Mouse (Mus musculus): ENCODE measurements at regions not wholly inside any gene's neighbourhood (a gene's known extent, or its start where the extent isn't known, plus 50 kb on each side); places are given as distances from the start of the nearest gene placed in this dataset.
A peak's percentile ranks its signal among the peaks of the same experiment; 100 is the strongest.

- Histone ChIP-seq H3K9me3 (ENCODE audit: low read length) (no peaks in the 10 kb centered on the region), H3K9ac (replicated peaks; ENCODE audit: low read length, poor library complexity, severe bottlenecking) (no peak overlapping the region), H3K36me3 (ENCODE audit: insufficient read depth, low read length) (no peaks in the 10 kb centered on the region), H3K4me1 (ENCODE audit: insufficient read depth, low read length) (no peaks in the 10 kb centered on the region), H3K27me3 (ENCODE audit: insufficient read depth, low read length) (no peaks in the 10 kb centered on the region), H3K4me2 (ENCODE audit: low read depth, low read length, poor library complexity, severe bottlenecking) (no peak overlapping the region), H3K4me3 (ENCODE audit: low read depth, low read length) (no peak overlapping the region), H3K27ac (ENCODE audit: low read depth, low read length) (no peak overlapping the region)
- no peak for ATAC-seq (ENCODE audit: low FRiP score)
- 68% methylated on average over 5 of the region's 5 CpGs for WGBS
- DNase-seq (ENCODE audit: low spot score): no peak
- TF ChIP-seq CTCF (IDR thresholded peaks at IDR 0.05): no peak
These were observed 63.4 kb upstream of the Tiparp start for GRCm38 (mm10) chr3:65464769-65465168.

GRCm38 (mm10) chr3:65460936-65461335 lies 67.3 kb upstream of the Tiparp start:
- Histone ChIP-seq H3K27ac (ENCODE audit: low read depth, low read length) (no peak overlapping the region), H3K4me3 (ENCODE audit: low read depth, low read length) (no peak overlapping the region), H3K9ac (replicated peaks; ENCODE audit: low read length, poor library complexity, severe bottlenecking) (no peak overlapping the region), H3K9me3 (ENCODE audit: low read length) (peaks cover 3% of the 10 kb centered on the region; the same call in 1 of the 2 replicates), H3K27me3 (ENCODE audit: insufficient read depth, low read length) (no peaks in the 10 kb centered on the region), H3K4me2 (ENCODE audit: low read depth, low read length, poor library complexity, severe bottlenecking) (no peak overlapping the region), H3K36me3 (ENCODE audit: insufficient read depth, low read length) (no peaks in the 10 kb centered on the region), H3K4me1 (ENCODE audit: insufficient read depth, low read length) (no peaks in the 10 kb centered on the region)
- 74% methylated on average over 4 of the region's 4 CpGs for WGBS
- DNase-seq (ENCODE audit: low spot score): no peak
- no peak for ATAC-seq (ENCODE audit: low FRiP score)
- no peak for TF ChIP-seq CTCF (IDR thresholded peaks at IDR 0.05)

DNA sequence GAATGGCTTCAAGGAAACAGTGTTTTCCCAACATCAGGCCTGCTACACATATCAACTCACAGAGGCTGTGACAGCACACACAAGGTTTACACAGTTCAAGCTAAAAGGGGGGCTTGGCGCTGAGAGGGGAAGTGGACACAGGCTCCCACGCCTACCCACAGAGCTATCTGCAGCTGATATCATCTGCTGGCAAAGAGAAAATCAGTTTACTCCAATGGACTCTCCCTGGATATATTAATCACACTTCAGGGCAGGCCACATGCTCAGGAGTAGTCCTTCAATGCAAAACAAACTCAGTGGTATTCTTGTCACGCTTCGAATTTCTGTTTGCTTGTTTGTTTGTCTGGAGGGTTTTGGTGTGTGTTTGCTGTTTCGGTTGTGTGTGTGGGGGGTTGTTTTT lies 67.3 kb upstream of the Ssr3 start:
- H3K27ac ChIP-seq (ENCODE audit: low read depth, low read length): no peak overlapping the region
- H3K9ac ChIP-seq (replicated peaks; ENCODE audit: low read length, poor library complexity, severe bottlenecking): no peak overlapping the region
- ATAC-seq (ENCODE audit: low FRiP score) (no peak), DNase-seq (ENCODE audit: low spot score) (peak; percentile 57)
- H3K4me2 ChIP-seq (ENCODE audit: low read depth, low read length, poor library complexity, severe bottlenecking): no peak overlapping the region
- H3K4me1 ChIP-seq (ENCODE audit: insufficient read depth, low read length): no peaks in the 10 kb centered on the region
- H3K9me3 ChIP-seq (ENCODE audit: low read length): peaks cover 3% of the 10 kb centered on the region; the same call in 1 of the 2 replicates
- 77% methylated on average over 5 of the region's 5 CpGs for WGBS
- no peak for TF ChIP-seq CTCF (IDR thresholded peaks at IDR 0.05)
- no peaks in the 10 kb centered on the region for H3K36me3 ChIP-seq (ENCODE audit: insufficient read depth, low read length)
- H3K27me3 ChIP-seq (ENCODE audit: insufficient read depth, low read length): no peaks in the 10 kb centered on the region
- no peak overlapping the region for H3K4me3 ChIP-seq (ENCODE audit: low read depth, low read length)

DNA sequence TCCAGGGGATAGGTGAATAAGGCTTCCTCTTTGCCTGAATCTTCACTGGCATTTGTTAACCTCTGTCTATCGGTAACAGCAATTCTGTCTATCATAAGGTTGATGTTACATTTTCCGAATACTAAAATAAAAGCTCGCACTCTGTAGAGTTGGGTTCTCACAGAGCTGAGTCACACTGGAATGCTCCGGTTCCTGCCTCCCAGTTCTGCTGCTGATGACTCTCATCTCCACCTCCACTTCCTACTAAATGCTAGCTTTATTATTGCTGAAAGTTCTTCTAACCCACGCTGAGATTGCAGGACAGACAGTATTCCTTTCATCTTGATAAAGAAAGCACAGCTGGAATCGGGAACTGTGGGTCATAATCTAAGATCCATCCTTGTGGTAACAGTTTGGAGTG lies 65.5 kb upstream of the Ssr3 start:
- no peak for TF ChIP-seq CTCF (IDR thresholded peaks at IDR 0.05)
- WGBS: 79% methylated on average over 6 of the region's 6 CpGs
- Histone ChIP-seq H3K9me3 (ENCODE audit: low read length) (peaks cover 3% of the 10 kb centered on the region; the same call in 1 of the 2 replicates), H3K27me3 (ENCODE audit: insufficient read depth, low read length) (no peaks in the 10 kb centered on the region), H3K36me3 (ENCODE audit: insufficient read depth, low read length) (no peaks in the 10 kb centered on the region), H3K4me3 (ENCODE audit: low read depth, low read length) (no peak overlapping the region), H3K4me1 (ENCODE audit: insufficient read depth, low read length) (no peaks in the 10 kb centered on the region), H3K4me2 (ENCODE audit: low read depth, low read length, poor library complexity, severe bottlenecking) (no peak overlapping the region), H3K9ac (replicated peaks; ENCODE audit: low read length, poor library complexity, severe bottlenecking) (no peak overlapping the region), H3K27ac (ENCODE audit: low read depth, low read length) (no peak overlapping the region)
- DNase-seq (ENCODE audit: low spot score): no peak
- ATAC-seq (ENCODE audit: low FRiP score): no peak

DNA sequence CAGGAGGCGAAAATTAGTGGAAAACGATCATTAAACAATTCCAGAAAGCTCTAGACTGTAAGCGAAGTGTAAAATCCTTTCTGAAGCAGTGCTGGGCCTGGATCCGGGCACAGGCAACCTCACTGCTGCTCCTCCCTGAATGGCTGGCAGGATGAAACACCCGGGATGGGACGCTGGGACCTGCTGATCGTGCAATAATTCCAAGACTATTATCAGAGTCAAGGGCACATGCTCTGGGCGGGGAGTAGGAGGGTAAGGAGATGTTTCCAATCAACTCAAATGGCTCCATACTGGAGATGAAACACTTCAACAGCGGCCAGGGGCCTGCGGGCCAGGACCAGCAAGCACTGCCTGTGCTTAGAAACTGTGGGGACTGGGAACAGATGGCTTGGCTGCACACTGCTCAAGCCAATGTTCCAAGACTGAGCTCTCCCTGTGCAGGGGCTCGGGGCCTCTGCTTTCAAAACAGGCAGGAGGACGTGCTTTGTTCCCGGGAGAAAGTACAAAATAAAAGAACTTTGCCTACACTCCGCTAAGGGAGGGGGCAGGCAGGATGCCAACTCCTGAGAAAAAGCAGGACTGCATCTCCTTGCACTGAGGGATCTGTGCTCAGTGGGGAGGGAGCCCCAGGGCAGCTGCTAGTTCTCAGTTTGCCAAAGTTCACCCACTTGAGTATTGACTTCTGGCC lies 63.3 kb upstream of the Ssr3 start:
- WGBS: 32% methylated on average over 14 of the region's 14 CpGs
- Histone ChIP-seq H3K4me2 (ENCODE audit: low read depth, low read length, poor library complexity, severe bottlenecking) (no peak overlapping the region), H3K4me1 (ENCODE audit: insufficient read depth, low read length) (no peaks in the 10 kb centered on the region), H3K36me3 (ENCODE audit: insufficient read depth, low read length) (no peaks in the 10 kb centered on the region), H3K27ac (ENCODE audit: low read depth, low read length) (peak overlapping the region; percentile 62), H3K4me3 (ENCODE audit: low read depth, low read length) (no peak overlapping the region), H3K9me3 (ENCODE audit: low read length) (peaks cover 3% of the 10 kb centered on the region; the same call in 1 of the 2 replicates), H3K27me3 (ENCODE audit: insufficient read depth, low read length) (no peaks in the 10 kb centered on the region), H3K9ac (replicated peaks; ENCODE audit: low read length, poor library complexity, severe bottlenecking) (no peak overlapping the region)
- no peak for TF ChIP-seq CTCF (IDR thresholded peaks at IDR 0.05)
- ATAC-seq (ENCODE audit: low FRiP score) (peak; percentile 84), DNase-seq (ENCODE audit: low spot score) (peak; percentile 84)

- H3K36me3 ChIP-seq (ENCODE audit: insufficient read depth, low read length): no peaks in the 10 kb centered on the region
- H3K27ac ChIP-seq (ENCODE audit: low read depth, low read length): no peak overlapping the region
- no peak overlapping the region for H3K9ac ChIP-seq (replicated peaks; ENCODE audit: low read length, poor library complexity, severe bottlenecking)
- 97% methylated on average over 7 of the region's 7 CpGs for WGBS
- DNase-seq (ENCODE audit: low spot score): no peak
- TF ChIP-seq CTCF (IDR thresholded peaks at IDR 0.05): no peak
- ATAC-seq (ENCODE audit: low FRiP score): no peak
- no peak overlapping the region for H3K4me3 ChIP-seq (ENCODE audit: low read depth, low read length)
- no peaks in the 10 kb centered on the region for H3K27me3 ChIP-seq (ENCODE audit: insufficient read depth, low read length)
- H3K4me1 ChIP-seq (ENCODE audit: insufficient read depth, low read length): no peaks in the 10 kb centered on the region
- no peak overlapping the region for H3K4me2 ChIP-seq (ENCODE audit: low read depth, low read length, poor library complexity, severe bottlenecking)
- peaks cover 3% of the 10 kb centered on the region; the same call in 1 of the 2 replicates for H3K9me3 ChIP-seq (ENCODE audit: low read length)
These were observed 61.9 kb upstream of the Ssr3 start for GRCm38 (mm10) chr3:65454301-65454700.
